Mouse (Mus musculus): Measurements from ENCODE around the gene Abcc3.

The Abcc3 gene

GRCm38 (mm10) chr11:94392672-94393109 is at the start of gene Abcc3:
Gene Abcc3, minus strand, starts transcription at chr11:94392997.
- DNase-seq (ENCODE audit: low spot score) = no peak

DNA sequence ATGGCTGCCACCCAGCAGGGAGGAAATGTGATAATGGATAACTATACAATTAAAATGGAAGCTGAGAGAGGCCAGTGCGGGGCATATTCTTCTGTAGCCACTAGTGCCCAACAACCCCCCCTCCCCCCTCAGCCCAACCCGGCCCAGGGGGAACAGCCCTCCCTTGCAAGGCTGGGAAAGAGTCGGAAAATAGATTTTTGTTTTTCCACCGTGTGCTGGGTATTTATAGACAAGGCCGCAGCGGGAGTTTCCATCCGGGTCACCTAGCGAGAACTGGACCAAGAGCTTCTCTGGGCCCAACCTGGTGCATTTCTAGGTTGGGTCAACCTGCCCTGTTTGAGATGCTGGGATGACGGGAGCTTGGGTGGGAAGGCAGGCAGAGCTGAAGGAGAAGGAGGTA is 49.0 kb upstream of the Abcc3 start:
- no peak for DNase-seq (ENCODE audit: low spot score)

DNA sequence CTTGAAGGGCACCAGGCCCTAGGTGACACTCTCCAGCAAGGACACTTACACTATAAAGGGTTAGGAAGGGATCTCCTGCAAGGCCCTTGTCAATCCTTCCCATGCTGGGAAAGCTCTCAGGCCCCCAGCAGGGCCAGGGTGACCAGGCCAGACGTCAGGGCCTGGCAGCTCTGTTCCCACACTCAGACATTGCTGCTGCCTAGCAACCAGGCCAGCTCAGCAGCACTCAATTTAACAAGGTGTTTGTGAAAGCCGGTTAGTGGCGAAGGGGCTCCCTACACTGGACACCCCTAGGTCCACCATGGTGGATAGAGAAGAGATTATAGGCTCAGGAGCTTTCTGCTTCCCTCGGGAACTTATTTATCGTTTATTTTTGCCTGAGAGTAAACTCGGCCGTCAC is 48.3 kb upstream of the Abcc3 start:
- no peak for DNase-seq (ENCODE audit: low spot score)

- DNase-seq (ENCODE audit: low spot score) = no peak
Observed at GRCm38 (mm10) chr11:94440421-94440820, 47.6 kb upstream of the Abcc3 start.

- no peak for DNase-seq (ENCODE audit: low spot score)
Observed at GRCm38 (mm10) chr11:94429011-94429651, 36.3 kb upstream of the Abcc3 start.

GRCm38 (mm10) chr11:94428091-94428835 is 35.5 kb upstream of the Abcc3 start:
- no peak for DNase-seq (ENCODE audit: low spot score)

DNA sequence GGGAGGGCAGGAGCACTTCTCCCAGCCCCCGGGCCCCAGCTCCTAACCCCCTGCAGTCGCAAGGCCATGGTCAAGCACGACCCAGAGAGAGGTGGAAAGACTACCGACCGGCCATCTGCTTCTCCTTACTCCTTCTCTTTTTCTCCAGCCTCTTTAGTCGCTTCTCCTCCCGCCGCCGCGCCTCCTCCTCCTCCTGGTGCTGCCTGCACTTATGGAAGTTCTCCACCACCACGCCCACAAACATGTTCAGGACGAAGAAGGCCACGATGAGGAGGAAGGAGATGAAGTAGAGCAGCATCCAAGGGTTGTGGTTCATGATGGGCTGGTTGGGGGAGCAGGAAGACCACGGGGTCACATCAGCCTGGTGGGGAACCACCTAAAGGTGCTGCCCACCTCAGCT is 32.9 kb upstream of the Abcc3 start:
- no peak for DNase-seq (ENCODE audit: low spot score)

GRCm38 (mm10) chr11:94425215-94425614 is 32.4 kb upstream of the Abcc3 start:
- no peak for DNase-seq (ENCODE audit: low spot score)

DNA sequence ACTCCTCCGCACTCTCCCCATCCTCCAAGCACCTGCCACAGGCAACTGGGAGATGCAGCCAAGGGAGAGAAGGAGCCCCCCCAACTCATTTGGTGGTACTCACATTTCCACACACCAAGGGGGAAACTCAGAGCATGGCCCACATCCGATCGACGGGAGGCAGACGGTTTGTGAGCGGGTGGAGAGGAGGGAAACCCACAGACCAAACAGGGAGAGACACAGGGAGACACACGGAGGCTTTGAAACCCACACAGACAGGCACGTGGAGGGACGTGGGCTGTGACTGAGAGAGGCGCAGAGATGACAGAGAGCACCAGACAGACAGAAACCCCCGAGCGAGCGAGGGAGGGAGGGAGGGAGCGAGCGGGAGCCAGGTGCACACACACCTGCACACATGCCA is 31.6 kb upstream of the Abcc3 start:
- DNase-seq (ENCODE audit: low spot score) = no peak

GRCm38 (mm10) chr11:94423855-94424254 is 31.1 kb upstream of the Abcc3 start:
- DNase-seq (ENCODE audit: low spot score) = no peak

DNA sequence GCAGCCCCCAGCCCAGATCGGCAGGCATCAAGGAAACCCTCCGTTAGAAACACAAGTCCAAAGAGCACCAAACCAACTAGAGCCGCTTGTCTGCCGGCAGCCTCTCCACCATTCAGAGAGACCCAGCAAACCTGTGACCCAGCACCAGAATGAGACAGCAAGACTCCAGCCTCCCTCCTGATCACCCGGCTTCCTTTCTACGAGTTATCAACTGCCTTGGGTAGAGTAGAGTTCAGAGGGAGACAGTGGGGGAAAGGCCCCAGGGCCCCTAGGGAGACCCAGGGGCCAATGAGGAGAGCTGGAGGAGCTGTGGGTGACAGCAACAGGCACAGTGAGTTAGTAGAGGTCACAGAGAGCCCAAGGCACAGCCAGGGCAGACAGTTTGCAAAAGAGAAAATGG is 28.2 kb upstream of the Abcc3 start:
- no peak for DNase-seq (ENCODE audit: low spot score)

DNA sequence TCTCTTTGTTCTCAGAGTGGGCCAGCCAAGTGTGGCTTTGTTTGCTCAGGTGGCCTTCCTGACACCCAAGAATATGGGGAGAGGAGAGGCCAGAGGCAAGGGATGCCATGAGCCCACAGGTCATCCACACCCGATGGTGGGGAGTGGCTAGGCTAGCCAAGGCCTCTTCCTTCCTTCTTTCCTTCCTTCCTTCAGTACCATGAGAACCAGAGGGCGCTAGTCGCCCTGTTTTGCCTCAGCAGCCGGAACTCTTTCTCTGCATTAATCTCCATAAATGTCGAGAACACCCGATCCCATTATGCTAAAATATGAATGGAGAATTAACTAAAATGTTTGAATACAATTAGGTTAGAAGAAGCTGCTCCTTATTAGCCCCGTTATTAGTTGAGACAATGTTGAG is 27.5 kb upstream of the Abcc3 start:
- no peak for DNase-seq (ENCODE audit: low spot score)

DNA sequence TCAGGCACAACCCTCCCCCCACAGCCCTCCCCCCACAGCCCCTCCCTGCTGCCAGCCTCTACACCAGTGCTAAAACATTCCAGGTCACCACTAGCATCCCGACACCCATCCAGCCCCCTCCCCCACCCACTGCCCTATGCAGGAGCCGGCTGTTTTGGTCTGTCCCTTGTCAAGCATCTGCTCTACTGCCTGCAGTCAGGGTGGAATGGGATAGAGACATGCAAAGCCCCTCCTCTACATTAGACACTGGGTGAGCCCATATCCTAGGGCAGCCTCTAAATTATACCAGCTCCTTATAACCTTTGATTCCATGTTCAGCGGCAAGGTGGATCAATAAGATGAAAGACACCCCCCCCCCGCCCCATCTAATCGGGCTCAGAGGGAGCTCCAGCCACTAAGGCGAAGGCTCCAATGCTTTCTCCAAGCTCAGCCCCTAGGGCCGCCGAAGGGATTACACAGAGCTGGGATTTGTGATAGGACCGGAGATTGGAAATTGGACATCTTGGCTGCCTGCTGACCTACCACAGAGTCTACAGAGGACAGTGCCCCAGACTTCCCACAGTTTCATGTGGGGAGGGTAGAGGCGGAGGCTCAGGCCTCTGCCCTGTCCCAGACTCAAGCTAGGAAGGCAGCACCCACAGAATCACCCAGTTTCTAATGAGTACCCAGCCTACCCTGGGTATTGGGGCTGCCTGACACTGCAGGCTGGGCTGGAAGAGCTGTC is 26.4 kb upstream of the Abcc3 start:
- DNase-seq (ENCODE audit: low spot score) = no peak

DNA sequence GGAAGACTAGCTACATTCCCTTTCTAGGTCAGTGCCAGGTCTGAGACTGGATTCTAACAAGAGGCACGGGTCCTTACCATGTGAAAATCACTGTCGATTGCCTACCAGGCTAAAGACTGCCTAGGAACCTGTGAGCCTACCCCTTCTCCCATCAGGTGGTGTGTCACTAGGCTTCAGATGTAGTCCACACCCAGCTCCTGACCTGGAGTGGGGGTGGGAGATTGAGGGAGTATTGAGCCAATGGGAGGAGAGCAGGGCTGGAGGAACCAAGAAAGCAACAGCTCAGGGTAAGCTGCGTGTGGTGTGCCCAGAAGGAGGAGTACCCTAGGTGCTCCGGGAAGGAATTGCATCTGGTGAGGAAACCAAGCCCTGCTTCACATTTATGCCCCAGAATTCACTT is 21.2 kb upstream of the Abcc3 start:
- DNase-seq (ENCODE audit: low spot score) = no peak

DNA sequence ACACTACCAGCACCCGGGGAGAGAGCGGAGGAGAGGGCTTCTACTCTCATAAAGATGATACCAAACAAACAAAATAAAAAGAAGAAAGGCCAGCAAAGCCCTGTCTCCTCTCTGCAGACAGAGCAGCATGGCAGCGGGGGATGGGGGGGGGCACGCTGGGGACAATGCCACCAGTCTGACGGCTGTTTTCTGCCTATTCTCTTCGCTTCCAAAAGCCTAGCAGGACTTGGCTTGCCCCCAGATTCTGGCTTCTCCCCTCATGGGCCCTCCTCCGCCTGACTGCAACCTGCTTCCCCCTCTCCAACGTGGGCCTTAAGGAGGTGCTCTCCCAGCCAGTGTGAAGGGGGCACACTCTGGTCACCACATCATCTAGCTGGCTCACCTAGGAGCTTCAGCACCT is 20.7 kb upstream of the Abcc3 start:
- DNase-seq (ENCODE audit: low spot score) = no peak

- DNase-seq (ENCODE audit: low spot score) = no peak
Observed at GRCm38 (mm10) chr11:94412998-94413469, 20.2 kb upstream of the Abcc3 start.

DNA sequence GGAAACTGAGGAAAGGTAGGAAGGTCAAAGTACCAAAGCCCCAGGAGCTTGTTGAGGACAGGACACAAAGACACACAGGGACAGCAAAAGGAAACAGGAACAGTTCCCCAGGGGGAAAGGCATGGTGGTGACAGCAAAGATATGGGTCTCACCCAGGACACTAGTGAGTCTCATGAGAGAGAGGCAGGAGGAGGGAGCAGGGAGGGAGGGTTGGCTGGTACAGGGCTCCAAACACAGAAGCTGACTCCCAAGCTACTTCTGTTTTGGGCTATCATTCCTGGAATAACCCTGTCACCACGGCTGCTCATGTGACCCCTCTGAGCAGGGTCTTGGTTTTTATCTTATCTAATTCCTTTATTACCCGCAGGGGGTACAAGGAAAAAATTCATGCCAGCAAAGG is 19.8 kb upstream of the Abcc3 start:
- no peak for DNase-seq (ENCODE audit: low spot score)

- DNase-seq (ENCODE audit: low spot score) = no peak
Observed at GRCm38 (mm10) chr11:94407803-94408321, 15.1 kb upstream of the Abcc3 start.

DNA sequence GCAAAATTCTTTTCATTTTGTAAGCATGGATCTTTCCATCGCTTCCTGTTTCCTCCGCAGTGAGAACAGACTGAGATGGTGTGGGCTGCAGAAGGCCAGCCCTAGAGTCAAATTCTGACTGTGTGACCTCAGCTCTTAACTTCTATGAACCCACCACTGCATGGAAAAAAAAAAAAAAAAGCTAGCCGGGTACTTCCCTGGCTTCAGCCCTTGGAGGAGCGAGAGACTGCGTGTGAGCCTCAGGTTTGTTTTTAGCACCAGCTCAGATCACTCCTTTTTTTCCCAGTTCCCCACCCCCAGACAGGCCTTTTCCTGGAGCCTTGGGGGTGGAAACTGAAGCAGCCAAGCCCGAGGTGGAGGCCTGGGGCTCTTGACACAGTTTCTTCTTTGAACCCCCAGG is 12.6 kb upstream of the Abcc3 start:
- no peak for DNase-seq (ENCODE audit: low spot score)

DNA sequence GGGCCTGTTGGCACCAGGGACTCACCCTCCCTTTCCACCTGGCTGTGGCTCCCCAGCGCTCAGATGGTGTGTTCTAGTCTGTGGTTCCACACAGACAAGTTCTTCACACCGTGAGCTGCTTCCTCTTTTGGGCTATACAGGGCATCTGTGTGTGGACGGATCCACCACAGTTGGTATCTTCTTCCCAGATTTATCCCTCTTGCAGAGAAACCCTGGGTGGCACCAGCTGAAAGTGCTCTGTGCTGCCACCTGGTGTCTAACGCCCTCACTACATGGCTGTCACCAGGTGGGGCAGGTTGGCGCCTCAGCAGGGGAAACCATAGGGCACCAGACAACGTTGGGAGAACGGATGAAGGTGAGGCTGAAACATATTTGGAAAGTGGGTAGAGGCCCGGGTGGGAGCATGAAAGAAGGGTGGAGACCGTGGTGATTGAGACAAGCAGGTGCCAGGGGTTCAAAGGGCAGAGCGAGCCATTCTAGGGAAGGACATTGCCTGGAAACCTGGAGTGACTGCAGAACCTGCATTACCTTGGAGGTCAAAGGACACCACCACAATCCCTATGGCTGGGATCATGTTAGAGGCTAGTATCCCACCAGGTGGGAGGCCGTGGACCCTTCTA is 12.0 kb upstream of the Abcc3 start:
- DNase-seq (ENCODE audit: low spot score) = peak; percentile 61

GRCm38 (mm10) chr11:94404178-94404577 is 11.4 kb upstream of the Abcc3 start:
- DNase-seq (ENCODE audit: low spot score) = no peak

DNA sequence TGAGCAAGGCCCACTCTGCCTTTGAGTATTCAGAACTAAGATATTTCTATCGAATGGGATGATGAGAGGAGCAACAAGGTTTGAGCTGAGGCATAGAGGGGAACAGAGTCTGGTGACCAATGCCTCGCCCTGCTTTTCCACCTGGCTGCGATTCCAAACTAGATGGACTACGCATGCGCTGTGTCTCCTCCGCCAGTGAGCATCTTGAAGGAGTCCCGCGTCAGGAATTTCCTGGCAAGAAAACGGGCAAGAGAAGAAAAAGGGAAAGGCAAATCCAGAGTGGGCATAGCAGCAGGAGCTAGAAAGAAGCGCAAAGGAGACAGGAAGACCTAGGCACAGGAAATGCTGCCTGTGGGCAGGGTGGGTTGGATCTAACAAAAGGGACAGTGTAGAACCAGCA is 11.0 kb upstream of the Abcc3 start:
- no peak for DNase-seq (ENCODE audit: low spot score)

All from layer of hippocampus, adult 9-10 months (tissue).